Mouse (Mus musculus) G1E-ER4 (cell line): Measurements from ENCODE around the gene Tma7. TPM values are rescaled to one million over a fixed set of nuclear protein-coding genes. Genes with fewer than 3 reads are reported as not detected.

ENCODE experiments used
- GATA1 ChIP-seq: IDR thresholded peaks from one replicate; pipeline ENCODE4 v1.8.0; 2012; ENCODE audit warnings: low read length, inconsistent platforms
- polyA plus RNA-seq: library from polyadenylated mRNA; stranded (reverse); fragments of >175 nt; gene quantifications from 2 replicates; pipeline ENCODE4 v1.2.3, GENCODE M21; 2012

Tma7 gene
- polyA plus RNA-seq, 1 experiment: 418 TPM

- TF ChIP-seq GATA1: no peak
These were observed 25.0 kb upstream of the Tma7 start for GRCm38 (mm10) chr9:109107341-109107740.

- TF ChIP-seq GATA1: no peak
These were observed 23.3 kb upstream of the Tma7 start for GRCm38 (mm10) chr9:109105648-109106047.

GRCm38 (mm10) chr9:109105011-109105410 lies 22.6 kb upstream of the Tma7 start:
- no peak for TF ChIP-seq GATA1

GRCm38 (mm10) chr9:109104083-109104482 lies 21.7 kb upstream of the Tma7 start:
- no peak for TF ChIP-seq GATA1

- TF ChIP-seq GATA1: no peak
These were observed 20.9 kb upstream of the Tma7 start for GRCm38 (mm10) chr9:109103250-109103649.

GRCm38 (mm10) chr9:109102541-109102940 lies 20.2 kb upstream of the Tma7 start:
- no peak for TF ChIP-seq GATA1

GRCm38 (mm10) chr9:109101933-109102445 lies 19.6 kb upstream of the Tma7 start:
- TF ChIP-seq GATA1: no peak

- no peak for TF ChIP-seq GATA1
These were observed 18.0 kb upstream of the Tma7 start for GRCm38 (mm10) chr9:109100307-109100928.

GRCm38 (mm10) chr9:109098969-109099368 lies 16.6 kb upstream of the Tma7 start:
- no peak for TF ChIP-seq GATA1

GRCm38 (mm10) chr9:109098366-109098765 lies 16.0 kb upstream of the Tma7 start:
- no peak for TF ChIP-seq GATA1

- no peak for TF ChIP-seq GATA1
These were observed 15.4 kb upstream of the Tma7 start for GRCm38 (mm10) chr9:109097831-109098230.

GRCm38 (mm10) chr9:109097291-109097690 lies 14.9 kb upstream of the Tma7 start:
- TF ChIP-seq GATA1: no peak

GRCm38 (mm10) chr9:109096856-109097255 lies 14.5 kb upstream of the Tma7 start:
- no peak for TF ChIP-seq GATA1

- no peak for TF ChIP-seq GATA1
These were observed 13.9 kb upstream of the Tma7 start for GRCm38 (mm10) chr9:109096251-109096661.

- no peak for TF ChIP-seq GATA1
These were observed 13.0 kb upstream of the Tma7 start, which contains the start of gene Plxnb1 for GRCm38 (mm10) chr9:109095137-109095982. TSS of gene Plxnb1 (plus strand) at chr9:109095389.

GRCm38 (mm10) chr9:109094553-109095136 lies 12.3 kb upstream of the Tma7 start:
- TF ChIP-seq GATA1: no peak
